Mouse (Mus musculus) kidney, adult 11 months (tissue): Measurements from ENCODE around the gene Wdr18.

Source experiments
- DNase-seq: peaks from one replicate; pipeline ENCODE4 v3.0.0; 2022

The Wdr18 gene

DNA sequence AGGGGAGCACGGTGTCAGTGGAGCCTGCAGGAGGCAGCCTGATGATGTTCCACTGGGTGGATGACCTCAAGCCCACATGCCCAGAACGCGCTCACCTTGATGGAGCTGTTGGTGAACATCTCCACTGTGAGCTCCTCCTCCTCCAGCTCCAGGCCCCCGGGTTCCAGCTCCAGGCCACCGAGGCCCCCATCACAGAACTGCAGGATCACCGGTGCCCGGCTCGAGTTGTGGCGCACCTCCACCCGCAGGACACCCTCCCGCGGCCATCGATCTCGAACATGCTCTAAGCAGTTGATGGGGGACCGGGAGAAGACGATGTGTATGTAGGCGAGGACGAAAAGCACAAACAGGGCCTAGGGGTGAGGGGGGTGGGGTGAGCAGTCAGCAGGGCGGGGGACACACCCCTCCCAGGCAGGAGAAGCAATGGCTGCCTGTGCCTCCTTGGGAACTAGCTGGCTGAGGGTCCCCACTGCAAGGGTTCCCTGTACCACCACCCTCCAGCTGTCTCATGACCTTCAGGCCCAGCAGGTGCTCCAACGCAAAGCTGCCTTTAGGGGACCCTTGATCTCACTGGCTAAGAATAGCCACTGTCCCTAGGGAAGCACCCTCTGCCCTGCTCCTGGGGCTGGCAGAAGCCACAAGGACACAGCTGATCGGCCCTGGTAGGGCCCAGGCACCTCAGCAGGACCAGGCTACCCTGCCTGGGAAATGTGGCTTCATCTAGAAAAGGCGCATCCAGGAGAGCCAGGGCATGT is 19.6 kb downstream of the Wdr18 start:
- DNase-seq, result no peak

- DNase-seq, result no peak
Observed at GRCm38 (mm10) chr10:79983205-79983604, 23.3 kb downstream of the Wdr18 start.

DNA sequence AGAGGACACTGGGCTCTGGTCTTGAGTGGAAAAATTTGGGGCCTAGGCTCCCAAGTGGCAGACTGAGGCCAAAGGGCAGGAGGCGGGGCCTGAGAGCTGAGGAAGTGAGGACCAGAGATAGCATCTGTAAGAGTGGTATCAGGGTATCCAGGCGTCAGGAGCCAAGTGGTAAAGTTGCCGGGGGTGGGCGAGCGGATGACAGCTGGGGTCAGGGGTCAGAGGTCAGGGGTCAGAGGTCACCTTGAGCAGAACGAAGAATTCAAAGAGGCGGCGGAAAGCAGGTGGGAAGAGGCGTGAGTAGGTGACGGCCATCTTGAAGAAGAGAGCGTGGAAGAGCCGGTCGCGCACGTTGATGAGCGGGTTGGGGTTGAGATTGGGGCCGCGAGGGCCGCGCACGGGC is 23.7 kb downstream of the Wdr18 start:
- DNase-seq, result peak; percentile 84

- peak; percentile 88 for DNase-seq
Observed at GRCm38 (mm10) chr10:79984195-79984816, 24.4 kb downstream of the Wdr18 start, which contains the start of gene Tmem259. Tmem259 (minus strand) TSS chr10:79984330.

GRCm38 (mm10) chr10:79984871-79985270 is 24.9 kb downstream of the Wdr18 start:
- peak; percentile 100 for DNase-seq

- peak; percentile 74 for DNase-seq
Observed at GRCm38 (mm10) chr10:79985334-79986231, 25.6 kb downstream of the Wdr18 start.

- no peak for DNase-seq
Observed at GRCm38 (mm10) chr10:79986232-79986878, 26.4 kb downstream of the Wdr18 start.

DNA sequence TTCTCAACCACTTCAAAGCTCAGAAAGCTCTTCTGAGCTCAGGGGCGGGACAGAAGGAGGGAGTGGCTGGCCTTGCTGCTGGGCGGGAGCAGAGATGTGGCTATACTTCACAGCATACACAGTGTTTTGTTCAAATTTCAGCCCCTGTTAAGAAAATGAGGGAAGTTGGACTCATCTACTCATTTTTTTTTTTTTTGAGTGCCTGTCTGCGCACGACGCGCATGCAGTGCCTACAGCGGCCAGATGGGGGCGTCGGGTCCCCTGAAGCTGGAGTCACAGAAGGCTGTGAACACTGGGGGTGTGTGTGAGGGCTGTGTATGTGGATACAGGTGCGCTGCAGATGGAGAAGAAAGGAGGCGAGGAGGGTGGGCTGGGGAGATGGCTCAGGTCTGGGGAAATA is 27.0 kb downstream of the Wdr18 start:
- peak; percentile 81 for DNase-seq

DNA sequence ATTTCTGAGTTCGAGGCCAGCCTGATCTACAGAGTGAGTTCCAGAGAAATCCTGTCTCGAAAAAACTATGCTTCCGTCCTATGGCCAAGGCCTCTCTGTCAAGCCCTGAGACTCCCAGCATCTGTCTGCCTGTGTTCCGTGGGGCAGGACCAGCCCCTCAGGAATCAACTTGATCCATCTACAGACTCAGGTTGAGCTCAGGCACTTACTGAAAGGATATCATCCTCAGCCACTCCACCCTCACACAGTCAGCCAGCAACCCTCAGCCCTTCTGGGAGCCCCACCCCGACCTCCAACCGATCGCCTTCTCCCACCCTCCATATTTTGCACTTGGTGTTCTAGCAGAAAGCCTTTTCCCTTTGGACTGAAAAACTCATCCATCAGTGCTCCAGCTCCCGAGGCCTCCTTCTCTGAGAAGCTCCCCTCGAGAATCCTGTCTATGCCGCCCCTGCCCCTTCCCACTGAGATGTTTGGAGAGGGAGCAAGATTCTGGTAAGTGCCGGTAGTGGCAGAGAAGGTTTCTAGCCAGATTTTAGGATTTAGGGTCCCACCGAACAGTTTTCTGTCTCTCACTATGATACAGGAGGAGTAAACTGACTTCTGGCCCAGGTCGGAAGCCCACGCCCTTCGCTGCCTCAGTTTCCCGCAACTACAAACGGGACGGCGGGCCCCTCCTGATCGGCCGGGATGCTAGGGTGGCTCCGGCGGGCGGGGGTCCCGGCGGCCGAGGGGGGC is 28.0 kb downstream of the Wdr18 start:
- no peak for DNase-seq

DNA sequence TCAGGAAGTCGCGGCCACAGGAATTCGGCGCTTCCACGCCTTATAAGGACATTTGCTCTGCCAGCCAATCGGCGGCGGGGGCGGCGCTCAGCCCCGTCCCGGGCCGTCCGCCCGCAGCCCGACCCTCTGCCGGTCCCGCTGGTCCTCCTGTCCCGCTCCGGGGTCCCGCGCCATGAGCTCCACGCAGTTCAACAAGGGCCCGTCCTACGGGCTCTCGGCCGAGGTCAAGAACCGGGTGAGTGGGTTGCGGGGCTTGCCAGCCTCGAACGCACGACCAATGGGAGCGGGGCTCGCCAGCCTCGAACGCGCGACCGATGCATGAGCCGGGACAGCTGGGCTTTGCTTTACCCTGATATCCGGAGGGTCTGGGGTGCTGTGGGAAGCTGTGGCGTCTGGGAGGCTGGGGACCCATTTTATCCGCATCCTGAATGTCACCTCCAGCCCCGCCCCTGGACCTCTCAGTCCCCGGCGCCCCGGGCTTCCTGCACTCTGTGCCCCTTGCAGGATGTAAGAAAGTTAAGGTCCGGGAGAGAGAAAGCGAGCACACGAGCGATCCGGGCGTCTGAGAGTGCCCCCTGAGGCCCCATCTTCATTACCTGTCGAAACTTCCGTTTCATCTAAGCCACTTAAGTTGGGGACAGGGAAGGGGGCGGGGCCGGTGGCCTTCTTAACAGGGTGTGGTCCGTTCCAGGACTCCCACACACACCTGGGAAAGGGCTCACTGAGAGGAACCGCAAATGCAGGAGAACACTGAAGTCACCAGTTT is 28.7 kb downstream of the Wdr18 start, which contains the start of gene Cnn2:
Cnn2 (plus strand) TSS at position 79 of the 766 bp plus-strand sequence.
- DNase-seq, result peak; percentile 63

DNA sequence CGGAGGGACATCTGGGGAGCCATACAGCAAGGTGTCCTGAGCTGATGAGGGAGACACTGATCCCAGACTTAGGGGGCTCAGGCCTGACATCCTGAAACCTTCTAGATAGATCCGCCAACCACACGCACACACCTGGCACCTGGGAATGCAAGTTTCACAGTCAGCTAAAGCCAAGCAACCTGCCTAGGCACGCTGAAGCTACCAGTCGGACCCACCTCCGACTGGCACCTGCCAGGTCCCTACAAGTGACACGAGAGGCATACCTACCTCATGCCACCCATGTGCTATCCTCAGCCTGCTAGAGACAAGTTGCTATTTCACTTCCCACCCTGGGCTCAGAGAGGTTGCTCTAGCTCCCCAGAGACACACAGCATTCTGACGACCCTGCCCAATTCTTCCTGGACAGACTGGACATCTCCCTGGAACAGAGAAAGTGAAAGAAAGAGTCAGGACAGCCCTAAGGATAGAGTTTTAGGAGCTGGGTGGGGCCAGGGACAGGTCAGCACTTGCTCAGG is 29.4 kb downstream of the Wdr18 start:
- no peak for DNase-seq

DNA sequence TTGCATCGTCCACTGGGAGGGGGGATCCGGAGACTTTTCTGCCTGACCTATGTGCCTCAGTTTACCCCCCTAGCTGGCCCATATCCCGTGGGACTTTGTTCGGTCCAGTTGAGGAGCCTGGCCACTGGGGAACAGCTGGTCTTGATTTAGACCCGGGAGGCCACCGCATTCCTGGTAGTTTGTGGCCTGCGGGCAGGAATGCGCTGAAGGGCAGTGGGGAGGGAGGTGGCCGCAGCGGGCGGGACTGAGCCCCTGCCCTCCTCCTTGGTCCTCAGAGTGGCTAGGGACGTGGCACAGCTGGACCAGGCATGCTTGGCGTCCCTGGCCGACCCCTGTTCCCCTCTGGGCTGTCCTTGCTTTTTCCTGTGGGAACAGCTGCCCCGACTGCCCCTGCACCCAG is 29.9 kb downstream of the Wdr18 start:
- DNase-seq, result no peak

- no peak for DNase-seq
Observed at GRCm38 (mm10) chr10:79991099-79991498, 31.1 kb downstream of the Wdr18 start.

DNA sequence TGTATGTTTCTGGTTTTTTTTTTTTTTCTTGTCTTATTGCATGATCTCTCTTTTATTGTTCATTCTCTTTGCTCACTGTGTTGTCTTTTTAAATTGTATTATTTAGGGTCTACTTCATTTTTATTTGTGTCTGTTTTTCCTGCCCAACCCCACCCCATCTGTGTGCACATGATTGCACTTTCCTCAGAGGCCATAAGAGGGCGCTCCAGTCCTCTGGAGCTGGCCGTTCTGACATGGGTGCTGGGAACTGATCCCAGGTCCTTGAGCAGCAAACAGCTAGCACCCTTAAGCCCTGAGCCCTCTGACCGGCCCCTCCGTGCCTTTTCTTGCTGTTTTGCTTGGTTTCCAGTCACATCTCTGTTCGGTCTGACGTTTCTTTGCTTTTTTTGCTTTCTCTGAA is 31.6 kb downstream of the Wdr18 start:
- DNase-seq, result no peak

- no peak for DNase-seq
Observed at GRCm38 (mm10) chr10:79994397-79995115, 34.6 kb downstream of the Wdr18 start.

DNA sequence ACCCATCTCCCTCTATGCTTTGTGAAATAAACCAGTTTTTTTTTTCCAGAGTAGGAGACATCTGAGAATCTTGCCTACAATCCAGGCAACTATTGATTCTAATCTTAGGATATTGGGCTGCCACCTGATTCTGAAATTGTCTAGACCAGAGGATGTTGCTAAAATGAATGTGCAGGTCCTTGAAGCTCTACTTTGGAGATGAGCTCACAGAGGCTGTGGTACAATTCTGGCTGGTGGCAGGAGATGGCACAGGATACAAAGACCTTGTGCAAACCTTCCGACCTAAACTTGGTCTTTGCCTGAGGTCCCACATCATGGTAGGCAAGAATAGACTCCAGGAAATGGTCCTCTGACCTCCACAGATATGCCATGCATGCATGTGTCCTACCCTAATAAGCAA is 35.7 kb downstream of the Wdr18 start:
- no peak for DNase-seq

DNA sequence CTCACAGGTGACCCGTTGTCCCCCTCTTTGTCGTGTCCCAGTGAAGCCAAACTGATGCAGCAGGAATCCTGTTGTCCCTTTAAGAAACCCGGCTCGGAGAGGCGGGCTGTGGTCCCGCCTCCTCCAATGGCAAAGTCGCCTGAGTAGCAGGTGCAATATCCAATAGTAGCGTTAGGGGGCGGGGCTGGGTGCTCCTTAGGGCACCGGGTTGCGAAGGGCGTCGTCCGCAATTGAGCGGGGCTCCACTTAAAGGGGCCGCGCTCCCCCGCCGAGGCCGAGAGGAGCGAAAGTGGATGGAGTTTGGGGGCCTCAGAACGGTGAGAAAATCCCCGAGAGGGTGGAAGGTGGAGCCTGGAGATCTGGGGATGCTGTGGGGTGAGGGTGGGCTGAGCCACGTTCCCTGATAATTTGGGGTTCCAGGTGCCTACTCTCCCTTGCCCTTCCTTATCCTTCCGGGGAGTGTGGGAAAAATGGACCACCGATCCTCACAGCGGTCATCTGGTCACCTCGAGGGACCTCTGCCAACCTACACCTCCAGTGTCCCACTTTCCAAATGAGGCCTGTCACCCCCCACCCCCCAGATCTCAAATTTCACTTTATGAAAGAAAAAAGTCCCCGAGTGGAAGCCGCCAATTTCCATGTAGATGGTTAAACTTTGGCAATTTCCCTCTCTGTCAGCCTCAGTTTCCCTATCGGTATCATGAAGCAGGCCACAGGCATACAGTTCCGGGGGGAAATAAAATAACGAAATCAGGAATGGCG is 36.5 kb downstream of the Wdr18 start, which contains the start of gene Abca7:
Abca7 (plus strand) TSS at position 223 of the 762 bp plus-strand sequence.
- DNase-seq, result peak; percentile 93

- DNase-seq, result peak; percentile 69
Observed at GRCm38 (mm10) chr10:79997034-79997760, 37.2 kb downstream of the Wdr18 start.

GRCm38 (mm10) chr10:79997819-79998218 is 37.9 kb downstream of the Wdr18 start:
- DNase-seq, result no peak
